Mouse (Mus musculus) heart, embryonic 13.5 days (tissue): Measurements from ENCODE around the gene Bmt2. TPM values are rescaled to one million over a fixed set of nuclear protein-coding genes. Genes with fewer than 3 reads are reported as not detected.
A peak's percentile ranks its signal among the peaks of the same experiment; 100 is the strongest.

ENCODE experiments used
- ATAC-seq: fragments of 200-750 bp; cut with Nextera tagmentation; 2 replicates; pipeline ENCODE4 v1.8.0; 2017; ENCODE audit warnings: moderate TSS enrichment; ENCODE audit not compliant: insufficient number of reproducible peaks, low FRiP score, low TSS enrichment; ENCODE audit errors: extremely low read depth
- H3K27ac ChIP-seq: fragments of 300-500 bp; sonication (generic); replicated peaks from 2 replicates; pipeline ENCODE4 v1.5.1; 2015; ENCODE audit warnings: moderate library complexity, mild to moderate bottlenecking, inconsistent platforms
- H3K27me3 ChIP-seq: fragments of 300-500 bp; sonication (generic); replicated peaks from 2 replicates; pipeline ENCODE4 v1.6.1; 2015; ENCODE audit warnings: mild to moderate bottlenecking, inconsistent platforms
- H3K36me3 ChIP-seq: fragments of 300-500 bp; sonication (generic); 2 replicates; pipeline ENCODE4 v1.6.1; 2015; ENCODE audit warnings: mild to moderate bottlenecking, inconsistent platforms
- H3K4me1 ChIP-seq: fragments of 300-500 bp; sonication (generic); 2 replicates; pipeline ENCODE4 v1.6.1; 2015; ENCODE audit warnings: inconsistent platforms
- H3K4me2 ChIP-seq: fragments of 300-500 bp; sonication (generic); 2 replicates; pipeline ENCODE4 v1.6.1; 2015; ENCODE audit warnings: inconsistent platforms, mild to moderate bottlenecking, moderate library complexity
- H3K4me3 ChIP-seq: fragments of 300-500 bp; sonication (generic); 2 replicates; pipeline ENCODE4 v1.5.1; 2015; ENCODE audit warnings: moderate library complexity, mild to moderate bottlenecking, inconsistent platforms
- H3K9ac ChIP-seq: fragments of 300-500 bp; sonication (generic); 2 replicates; pipeline ENCODE4 v1.6.1; 2015; ENCODE audit warnings: inconsistent platforms, mild to moderate bottlenecking, moderate library complexity
- H3K9me3 ChIP-seq: fragments of 300-500 bp; sonication (generic); 2 replicates; pipeline ENCODE4 v1.6.1; 2016; ENCODE audit warnings: inconsistent platforms
- WGBS: fragments of 180-500 bp; shearing (Covaris S2); methylation state at CpG from one replicate; pipeline ENCODE4 v1.1.7; 2015; ENCODE audit warnings: mixed read lengths; 5-methylcytosine and 5-hydroxymethylcytosine counted together
- polyA plus RNA-seq: library from polyadenylated mRNA; unstranded; fragments of >200 nt; fragmentation: Nextera tagmentation; extraction: Ambion mirVana; gene quantifications from 2 replicates; pipeline ENCODE4 v1.2.1, GENCODE M21; 2015

Gene Bmt2
- polyA plus RNA-seq, 1 experiment from 2014 or later = 18.2 TPM

DNA sequence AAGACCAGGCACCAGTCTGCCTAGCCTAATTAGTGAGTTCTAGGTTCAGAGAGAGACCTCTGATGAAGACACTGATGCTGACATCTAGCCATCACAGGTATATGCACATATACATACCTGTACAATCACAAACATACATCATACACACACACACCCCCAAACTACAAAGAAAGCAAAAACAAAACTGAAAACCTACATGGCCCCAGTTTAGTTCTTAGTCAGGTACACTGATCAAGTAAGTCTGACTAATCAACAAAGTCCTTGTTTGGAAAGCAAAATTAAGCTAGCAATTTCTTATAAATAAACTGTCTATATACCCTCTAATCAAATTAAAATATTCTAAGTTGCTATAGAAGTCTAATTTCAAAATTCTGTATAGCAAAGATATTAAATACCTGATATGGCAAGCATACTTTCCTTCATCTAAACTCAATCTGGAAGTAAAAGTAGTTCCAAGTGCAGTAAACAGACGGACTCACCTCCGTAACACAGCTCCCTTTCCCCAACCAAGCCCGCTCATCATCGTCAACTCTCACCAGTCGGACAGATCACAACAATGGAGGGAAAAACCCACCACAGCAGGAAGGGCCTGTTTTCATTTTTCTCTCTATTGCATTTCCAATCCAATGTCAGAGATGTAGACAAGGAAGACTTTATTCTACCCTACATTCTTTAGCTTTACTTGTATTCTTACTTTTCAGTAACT is 3.0 kb downstream of the Bmt2 start:
- H3K27ac ChIP-seq = no peak overlapping the region
- no peak overlapping the region for H3K4me2 ChIP-seq
- peaks cover 4% of the 10 kb centered on the region; the same call in 1 of the 2 replicates for H3K36me3 ChIP-seq
- no peaks in the 10 kb centered on the region for H3K9me3 ChIP-seq
- WGBS = 88% methylated on average over 5 of the region's 5 CpGs
- ATAC-seq = no peak
- no peak overlapping the region for H3K9ac ChIP-seq
- H3K4me1 ChIP-seq = peaks cover 21% of the 10 kb centered on the region
- H3K4me3 ChIP-seq = no peak overlapping the region
- H3K27me3 ChIP-seq = no peaks in the 10 kb centered on the region

DNA sequence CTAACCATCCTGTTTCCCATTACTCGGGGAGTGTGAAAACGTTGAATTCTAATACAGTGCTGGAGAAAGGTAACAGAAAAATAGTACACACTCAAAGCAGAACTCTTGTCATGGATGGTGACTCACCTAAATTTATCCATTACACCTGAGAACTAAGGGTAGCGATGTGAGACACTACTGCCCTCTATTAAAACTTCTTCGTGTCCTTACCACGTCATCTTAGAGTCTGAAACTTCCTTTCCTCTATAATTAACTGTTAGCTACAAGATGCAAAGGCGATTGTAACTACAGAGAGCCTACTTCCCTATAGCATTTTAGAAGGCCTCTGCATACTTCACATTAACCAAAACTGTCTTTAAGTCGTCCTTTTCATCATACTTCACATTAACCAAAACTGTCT is 12.1 kb downstream of the Bmt2 start:
- H3K4me1 ChIP-seq = no peaks in the 10 kb centered on the region
- no peak overlapping the region for H3K4me3 ChIP-seq
- ATAC-seq = no peak
- no peaks in the 10 kb centered on the region for H3K9me3 ChIP-seq
- no peaks in the 10 kb centered on the region for H3K27me3 ChIP-seq
- peaks cover 27% of the 10 kb centered on the region for H3K36me3 ChIP-seq
- WGBS = 80% methylated on average over 7 of the region's 7 CpGs
- H3K9ac ChIP-seq = no peak overlapping the region
- H3K27ac ChIP-seq = no peak overlapping the region
- no peak overlapping the region for H3K4me2 ChIP-seq

DNA sequence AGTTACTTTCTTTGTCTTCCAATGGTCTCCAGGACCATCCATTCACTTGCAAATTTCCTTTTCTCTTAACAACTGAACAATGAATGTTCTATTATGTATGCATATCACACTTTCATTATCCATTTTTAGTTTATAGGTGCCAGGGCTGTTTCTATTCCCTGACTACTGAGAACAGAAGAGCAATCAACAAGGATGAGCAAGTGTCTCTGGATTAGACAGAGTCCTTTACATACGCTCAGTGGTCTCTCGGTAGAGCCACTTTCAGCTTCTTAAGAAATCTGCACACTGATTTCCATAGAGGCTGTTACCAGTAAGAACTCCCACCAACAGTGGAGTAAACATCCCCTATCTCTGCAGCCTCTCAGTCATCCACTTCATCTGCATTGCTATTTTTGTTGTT is 19.8 kb downstream of the Bmt2 start:
- Histone ChIP-seq H3K27ac (no peak overlapping the region), H3K9me3 (no peaks in the 10 kb centered on the region), H3K4me1 (no peaks in the 10 kb centered on the region), H3K36me3 (peaks cover 47% of the 10 kb centered on the region), H3K9ac (no peak overlapping the region), H3K4me3 (no peak overlapping the region), H3K27me3 (no peaks in the 10 kb centered on the region), H3K4me2 (no peak overlapping the region)
- WGBS = 89% methylated on average over 2 of the region's 2 CpGs
- ATAC-seq = no peak

DNA sequence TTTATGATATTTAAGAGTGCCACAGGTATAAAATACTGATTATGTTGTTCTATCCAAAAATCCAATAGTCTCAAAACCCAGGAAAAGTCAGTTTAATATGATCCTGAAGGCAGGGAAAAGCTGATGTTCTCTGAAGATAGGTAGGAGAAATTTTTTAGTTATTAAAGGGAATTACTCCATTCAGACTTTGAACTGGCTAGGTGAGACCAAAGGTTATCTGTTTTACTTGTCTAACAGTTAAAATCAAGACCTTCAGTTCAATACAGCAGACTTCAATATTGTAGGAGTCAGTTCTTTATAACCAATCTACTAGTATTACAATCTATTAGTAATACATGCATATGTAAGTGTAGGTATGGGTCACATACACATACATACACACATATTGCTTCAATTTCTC is 23.7 kb downstream of the Bmt2 start:
- ATAC-seq = no peak
- Histone ChIP-seq H3K9me3 (no peaks in the 10 kb centered on the region), H3K4me2 (no peak overlapping the region), H3K36me3 (peaks cover 44% of the 10 kb centered on the region), H3K27me3 (no peaks in the 10 kb centered on the region), H3K27ac (no peak overlapping the region), H3K9ac (no peak overlapping the region), H3K4me3 (no peak overlapping the region), H3K4me1 (no peaks in the 10 kb centered on the region)

DNA sequence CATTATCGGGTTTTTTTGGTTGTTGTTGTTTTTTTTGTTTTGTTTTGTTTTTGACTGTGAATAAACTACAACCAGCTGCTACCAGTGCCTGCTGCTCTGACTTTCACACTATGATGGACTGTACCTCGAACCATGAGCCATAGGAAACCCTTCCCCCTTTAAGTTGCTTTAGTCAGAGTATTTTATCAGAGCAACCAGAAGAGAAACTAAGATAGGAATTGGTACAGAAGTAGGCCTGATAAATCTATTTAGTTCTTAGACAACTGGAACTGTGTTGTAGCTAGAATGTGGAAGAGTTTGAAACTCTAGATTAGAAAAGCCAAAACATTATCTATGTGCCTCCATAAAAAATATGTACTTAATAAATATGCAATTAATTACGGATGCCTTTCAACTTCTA is 25.5 kb downstream of the Bmt2 start:
- ATAC-seq = no peak
- H3K27ac ChIP-seq = no peak overlapping the region
- 83% methylated on average over 3 of the region's 3 CpGs for WGBS

GRCm38 (mm10) chr6:13650854-13651253 is 26.9 kb downstream of the Bmt2 start:
- Histone ChIP-seq H3K36me3 (peaks cover 45% of the 10 kb centered on the region), H3K9ac (no peak overlapping the region), H3K27me3 (no peaks in the 10 kb centered on the region), H3K4me1 (no peaks in the 10 kb centered on the region), H3K4me2 (no peak overlapping the region), H3K4me3 (no peak overlapping the region), H3K9me3 (peaks cover 8% of the 10 kb centered on the region; the same call in 1 of the 2 replicates), H3K27ac (no peak overlapping the region)
- no peak for ATAC-seq
- 93% methylated on average over 3 of the region's 3 CpGs for WGBS

More for the DNA sequence above, 25.5 kb downstream of the Bmt2 start:
- H3K4me1 ChIP-seq = no peaks in the 10 kb centered on the region
- no peak overlapping the region for H3K4me2 ChIP-seq
- no peak overlapping the region for H3K4me3 ChIP-seq
- H3K9ac ChIP-seq = no peak overlapping the region
- H3K27me3 ChIP-seq = no peaks in the 10 kb centered on the region
- H3K9me3 ChIP-seq = peaks cover 8% of the 10 kb centered on the region; the same call in 1 of the 2 replicates
- peaks cover 50% of the 10 kb centered on the region for H3K36me3 ChIP-seq

DNA sequence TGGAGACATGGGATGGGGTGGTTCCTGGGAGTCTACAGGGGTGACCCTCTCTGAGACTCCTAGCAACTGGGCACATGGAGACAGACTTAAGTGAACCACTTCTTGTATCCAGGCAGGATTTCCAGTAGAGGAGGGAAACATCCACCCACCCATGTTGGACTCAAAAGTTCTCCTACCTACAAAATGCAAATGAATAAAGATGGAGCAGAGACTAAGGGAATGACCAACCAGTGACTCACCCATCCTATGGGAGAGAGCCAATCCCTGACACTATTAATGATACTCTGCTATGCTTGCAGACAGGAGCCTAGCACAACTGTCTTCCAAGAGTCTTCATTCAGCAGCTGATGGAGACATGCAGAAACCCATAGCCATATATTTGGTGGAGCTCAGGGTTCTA is 29.5 kb downstream of the Bmt2 start:
- Histone ChIP-seq H3K4me3 (no peak overlapping the region), H3K27me3 (no peaks in the 10 kb centered on the region), H3K9ac (no peak overlapping the region), H3K4me2 (no peak overlapping the region), H3K9me3 (peaks cover 20% of the 10 kb centered on the region; the same call in 1 of the 2 replicates), H3K36me3 (peaks cover 43% of the 10 kb centered on the region), H3K4me1 (no peaks in the 10 kb centered on the region), H3K27ac (no peak overlapping the region)
- no peak for ATAC-seq

DNA sequence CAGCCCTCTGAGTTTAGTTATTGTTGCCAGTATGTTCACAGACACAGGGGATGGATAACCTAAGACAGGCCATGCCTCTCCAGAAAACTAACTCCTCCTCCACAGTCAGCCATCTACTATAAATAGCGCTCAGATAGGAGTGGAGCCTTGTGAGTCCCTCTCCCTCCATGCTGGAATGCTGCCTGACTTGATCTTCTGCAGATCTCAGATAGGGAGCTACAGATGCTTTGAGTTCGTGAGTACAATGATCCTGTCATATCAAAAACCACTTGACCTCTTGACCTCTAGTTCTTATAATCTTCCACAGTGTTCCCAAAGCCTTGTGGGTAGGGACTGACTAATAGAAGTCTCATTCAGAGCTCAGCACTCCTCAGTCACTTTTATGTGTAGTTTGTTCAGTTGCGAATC is 41.2 kb downstream of the Bmt2 start:
- Histone ChIP-seq H3K27me3 (no peaks in the 10 kb centered on the region), H3K9me3 (no peaks in the 10 kb centered on the region), H3K36me3 (peaks cover 26% of the 10 kb centered on the region), H3K4me2 (peak overlapping the region; percentile 24; the same call in 1 of the 2 replicates), H3K4me1 (peaks cover 24% of the 10 kb centered on the region), H3K9ac (no peak overlapping the region), H3K27ac (peak overlapping the region; percentile 81), H3K4me3 (no peak overlapping the region)
- ATAC-seq = no peak
- 22% methylated on average over 3 of the region's 3 CpGs for WGBS

- no peaks in the 10 kb centered on the region for H3K27me3 ChIP-seq
- H3K9me3 ChIP-seq = no peaks in the 10 kb centered on the region
- peaks cover 16% of the 10 kb centered on the region for H3K36me3 ChIP-seq
- no peak overlapping the region for H3K9ac ChIP-seq
- no peak overlapping the region for H3K4me3 ChIP-seq
- peaks cover 22% of the 10 kb centered on the region for H3K4me1 ChIP-seq
- no peak for ATAC-seq
- H3K27ac ChIP-seq = no peak overlapping the region
- 82% methylated on average over 1 of the region's 1 CpGs for WGBS
- H3K4me2 ChIP-seq = no peak overlapping the region
These were observed 45.2 kb downstream of the Bmt2 start for GRCm38 (mm10) chr6:13632571-13632970.

DNA sequence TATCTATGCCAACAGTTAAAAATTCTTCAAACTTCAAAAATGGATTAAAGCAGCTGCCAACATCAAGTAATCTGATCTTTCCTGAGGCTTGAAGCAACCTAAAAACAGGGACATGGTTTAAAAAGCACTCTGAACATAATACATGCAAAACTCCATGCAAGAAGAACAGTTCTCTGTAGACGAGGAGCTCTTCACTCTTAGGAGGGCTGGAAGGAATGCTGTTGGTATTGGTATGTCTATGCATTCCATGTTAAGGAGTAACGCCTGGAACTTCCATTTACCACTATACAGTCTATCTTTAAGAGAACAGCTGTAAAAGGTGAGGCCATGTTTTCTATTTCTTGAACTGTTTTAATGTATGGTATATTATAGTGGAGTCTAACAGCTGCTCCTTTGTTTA is 47.2 kb downstream of the Bmt2 start:
- no peak overlapping the region for H3K27ac ChIP-seq
- H3K4me3 ChIP-seq = no peak overlapping the region
- no peak overlapping the region for H3K4me2 ChIP-seq
- H3K4me1 ChIP-seq = peaks cover 14% of the 10 kb centered on the region
- no peak overlapping the region for H3K9ac ChIP-seq
- no peaks in the 10 kb centered on the region for H3K9me3 ChIP-seq
- H3K27me3 ChIP-seq = no peaks in the 10 kb centered on the region
- no peak for ATAC-seq
- H3K36me3 ChIP-seq = peaks cover 21% of the 10 kb centered on the region
- 50% methylated on average over 2 of the region's 2 CpGs for WGBS

- 55% methylated on average over 2 of the region's 2 CpGs for WGBS
- H3K4me1 ChIP-seq = no peaks in the 10 kb centered on the region
- no peak overlapping the region for H3K9ac ChIP-seq
- H3K9me3 ChIP-seq = no peaks in the 10 kb centered on the region
- no peak overlapping the region for H3K4me2 ChIP-seq
- no peak for ATAC-seq
- H3K36me3 ChIP-seq = peaks cover 6% of the 10 kb centered on the region; the same call in 1 of the 2 replicates
- no peak overlapping the region for H3K4me3 ChIP-seq
- H3K27me3 ChIP-seq = no peaks in the 10 kb centered on the region
- no peak overlapping the region for H3K27ac ChIP-seq
These were observed 58.1 kb downstream of the Bmt2 start for GRCm38 (mm10) chr6:13619618-13620017.

GRCm38 (mm10) chr6:13617110-13617509 is 60.7 kb downstream of the Bmt2 start:
- no peaks in the 10 kb centered on the region for H3K4me1 ChIP-seq
- H3K4me2 ChIP-seq = no peak overlapping the region
- WGBS = 76% methylated on average over 3 of the region's 3 CpGs
- ATAC-seq = no peak
- H3K27me3 ChIP-seq = no peaks in the 10 kb centered on the region
- no peak overlapping the region for H3K4me3 ChIP-seq
- H3K36me3 ChIP-seq = peaks cover 5% of the 10 kb centered on the region; the same call in 1 of the 2 replicates
- no peak overlapping the region for H3K27ac ChIP-seq
- H3K9me3 ChIP-seq = no peaks in the 10 kb centered on the region
- H3K9ac ChIP-seq = no peak overlapping the region
